Mouse (Mus musculus): ENCODE data around the gene Nr4a1.
A peak's percentile ranks its signal among the peaks of the same experiment; 100 is the strongest.

The Nr4a1 gene

DNA sequence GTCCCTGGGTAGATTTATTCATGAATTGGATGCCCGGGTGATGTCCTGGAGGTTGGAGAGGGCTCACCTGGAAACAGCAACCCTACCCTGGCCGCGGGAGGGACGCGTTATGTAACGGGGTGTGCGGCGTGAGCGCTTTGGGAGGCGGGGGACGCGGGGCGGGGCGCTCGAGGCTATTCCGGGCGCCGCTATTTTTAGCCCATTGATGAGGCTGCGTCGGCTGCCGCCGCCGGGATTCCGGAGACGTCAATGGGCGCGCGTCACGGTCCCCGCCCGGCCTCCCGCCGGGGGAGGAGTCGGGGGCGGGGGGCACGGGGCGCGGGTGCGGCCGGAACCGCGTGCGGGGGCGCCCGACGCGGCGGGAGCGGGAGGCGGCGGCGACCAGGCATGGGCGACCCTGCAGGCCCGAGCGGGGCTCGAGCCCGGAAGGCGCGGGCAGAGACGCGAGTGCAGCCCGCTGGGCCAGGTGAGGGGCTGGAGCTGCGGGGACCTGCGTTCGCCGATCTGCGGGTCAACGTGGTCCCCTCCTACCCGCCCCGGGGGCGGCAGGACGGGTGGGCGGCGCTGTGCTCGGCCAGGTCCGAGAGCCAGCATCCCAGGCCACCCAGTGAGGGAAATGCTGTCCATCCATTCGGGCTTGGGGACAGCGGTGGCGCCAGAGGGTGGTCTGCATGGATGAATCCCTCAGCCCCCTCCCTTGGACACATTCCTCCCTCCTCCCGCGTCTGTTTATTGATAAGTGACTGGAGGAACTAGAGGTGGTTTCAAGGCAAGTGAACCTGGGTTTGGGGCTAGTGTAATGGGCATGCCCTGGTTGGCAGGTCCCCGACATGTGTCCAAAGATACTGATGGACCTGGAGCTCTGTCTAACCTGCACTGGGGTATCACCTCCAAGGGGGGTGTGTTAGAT, at the start of gene Nr4a1:
Nr4a1 (plus strand) TSS at position 384 of the 910 bp plus-strand sequence.
- no peak for TF ChIP-seq GATA4 (IDR thresholded peaks at IDR 0.05; ENCODE audit: insufficient replicate concordance, low read length)

DNA sequence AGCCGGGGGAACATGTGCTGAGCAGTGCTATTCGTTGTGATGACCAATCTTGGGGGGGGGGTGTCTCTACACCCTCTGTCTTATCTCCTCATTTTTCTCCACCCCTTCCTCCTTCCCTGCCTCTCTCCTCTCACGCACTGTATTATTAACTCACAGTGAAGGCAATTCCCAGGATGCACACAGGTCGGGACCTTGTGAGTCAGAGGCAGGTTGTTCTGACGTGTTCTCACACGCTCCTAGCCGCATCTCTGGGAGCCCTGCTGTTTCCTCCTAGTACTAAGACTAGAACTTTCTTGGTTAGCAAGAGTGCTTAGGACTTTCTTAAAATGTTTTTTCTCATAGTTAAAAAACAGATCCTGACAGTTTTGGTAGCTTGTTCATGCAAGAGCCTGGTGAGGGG, 49.3 kb upstream of the Nr4a1 start:
- no peak for TF ChIP-seq GATA4 (IDR thresholded peaks at IDR 0.05; ENCODE audit: insufficient replicate concordance, low read length)

DNA sequence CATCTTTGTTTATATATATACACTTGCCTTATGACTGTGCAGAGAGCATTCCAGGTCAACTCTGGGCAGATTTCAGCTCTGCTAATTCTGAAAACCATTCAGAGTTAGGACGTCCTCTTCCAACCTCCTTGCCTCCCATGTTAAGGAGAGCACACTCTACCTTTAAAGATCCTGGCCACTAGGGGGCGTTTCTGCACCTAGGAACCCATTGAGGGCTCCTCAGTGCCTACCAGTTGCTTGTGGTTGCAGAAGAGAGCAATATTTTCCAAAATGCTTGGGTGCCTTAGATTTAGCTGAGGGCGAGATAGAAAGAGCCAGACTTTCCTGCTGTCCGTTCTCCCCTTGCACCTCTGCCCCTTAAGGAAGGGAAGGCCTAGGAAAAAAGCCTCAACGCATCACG, 43.8 kb upstream of the Nr4a1 start:
- TF ChIP-seq GATA4 (IDR thresholded peaks at IDR 0.05; ENCODE audit: insufficient replicate concordance, low read length) = no peak

DNA sequence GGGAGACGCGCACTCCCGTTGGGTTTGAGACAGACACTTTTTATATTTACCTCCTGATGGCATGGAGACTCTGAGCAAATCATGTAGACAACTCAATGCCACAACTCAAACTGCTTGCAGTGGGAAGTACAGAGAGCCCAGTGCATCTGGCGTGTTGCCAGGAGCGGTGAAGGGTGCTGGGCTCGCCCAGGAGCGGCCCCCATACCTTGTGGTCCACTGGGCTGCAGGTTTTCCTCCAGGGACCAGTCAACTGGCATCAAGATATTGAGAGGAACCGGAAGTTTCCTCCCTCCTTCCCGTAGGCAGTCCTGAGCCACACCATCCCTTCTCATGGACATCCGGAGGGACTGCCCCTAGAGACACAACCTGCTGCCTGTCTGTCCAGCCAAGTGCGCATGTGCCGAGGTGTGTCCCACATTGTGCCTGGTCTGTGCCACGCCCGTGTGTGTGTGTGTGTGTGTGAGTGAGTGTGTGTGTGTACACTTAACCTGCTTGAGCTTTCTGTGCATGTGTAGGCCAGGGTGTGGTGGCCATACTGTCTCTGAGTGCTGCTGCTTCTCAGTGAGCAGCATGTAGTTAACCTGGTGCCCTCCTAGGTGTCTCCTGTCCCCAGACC, 43.0 kb upstream of the Nr4a1 start:
- no peak for TF ChIP-seq GATA4 (IDR thresholded peaks at IDR 0.05; ENCODE audit: insufficient replicate concordance, low read length)

DNA sequence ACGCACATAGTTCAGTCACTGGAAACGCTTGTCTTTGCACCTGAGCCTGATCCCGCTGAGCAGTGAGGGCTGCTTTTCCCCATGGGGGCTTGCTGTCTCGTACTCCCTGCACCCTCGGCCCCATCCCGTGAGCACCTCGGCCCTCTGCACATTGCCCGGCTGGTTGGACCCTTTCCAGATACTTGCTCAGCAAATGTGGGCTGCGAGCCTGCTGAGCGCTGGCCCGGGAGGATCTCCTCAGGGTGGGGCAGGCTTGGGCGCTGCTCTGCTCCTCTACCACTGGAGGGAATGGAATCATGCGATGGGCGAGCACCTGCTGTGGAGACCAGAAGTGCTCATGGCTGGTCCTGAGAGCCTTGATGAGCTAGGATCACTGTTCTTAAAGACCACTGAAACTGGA, 41.6 kb upstream of the Nr4a1 start:
- no peak for TF ChIP-seq GATA4 (IDR thresholded peaks at IDR 0.05; ENCODE audit: insufficient replicate concordance, low read length)

DNA sequence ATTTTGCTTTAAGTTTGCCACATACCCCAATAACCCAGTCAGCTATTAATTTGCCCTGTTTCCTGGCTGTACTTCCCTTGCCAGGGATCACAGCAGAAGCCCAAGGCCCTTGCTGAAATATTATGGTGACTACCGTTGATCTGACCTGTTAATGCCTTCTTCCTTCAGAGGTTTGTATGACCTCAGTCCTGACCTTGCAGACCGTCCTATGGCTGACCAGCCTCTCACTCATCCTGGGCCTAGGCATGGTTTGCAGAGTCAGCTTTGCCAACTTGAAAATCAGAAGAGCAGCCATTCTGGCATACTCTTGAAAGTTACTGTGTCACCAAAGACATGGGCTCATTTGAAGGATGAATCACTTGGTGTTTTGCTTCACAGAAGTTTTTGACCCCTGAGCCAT, 38.9 kb upstream of the Nr4a1 start:
- TF ChIP-seq GATA4 (IDR thresholded peaks at IDR 0.05; ENCODE audit: insufficient replicate concordance, low read length) = no peak

DNA sequence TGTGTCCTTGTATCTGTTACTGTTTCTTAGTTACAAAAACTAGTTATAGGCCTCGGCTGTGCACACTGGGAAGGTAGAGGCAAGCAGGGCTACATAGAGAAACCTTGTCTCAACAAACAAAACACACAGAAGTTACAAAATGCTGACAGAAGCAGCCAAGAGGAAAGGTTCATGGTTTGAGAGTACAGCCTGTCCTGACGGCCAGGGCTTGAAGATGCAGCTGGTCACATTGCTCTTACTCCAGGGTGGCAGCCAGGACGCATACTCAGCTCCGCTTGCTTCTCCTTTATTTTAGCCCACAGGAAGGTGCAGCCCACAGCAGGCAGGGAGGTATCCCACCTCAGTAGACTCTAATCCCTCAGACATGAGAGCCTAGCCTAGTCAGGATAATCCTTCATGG, 38.0 kb upstream of the Nr4a1 start:
- no peak for TF ChIP-seq GATA4 (IDR thresholded peaks at IDR 0.05; ENCODE audit: insufficient replicate concordance, low read length)

- no peak for TF ChIP-seq GATA4 (IDR thresholded peaks at IDR 0.05; ENCODE audit: insufficient replicate concordance, low read length)
These were observed 33.2 kb upstream of the Nr4a1 start for GRCm38 (mm10) chr15:101220905-101221297.

DNA sequence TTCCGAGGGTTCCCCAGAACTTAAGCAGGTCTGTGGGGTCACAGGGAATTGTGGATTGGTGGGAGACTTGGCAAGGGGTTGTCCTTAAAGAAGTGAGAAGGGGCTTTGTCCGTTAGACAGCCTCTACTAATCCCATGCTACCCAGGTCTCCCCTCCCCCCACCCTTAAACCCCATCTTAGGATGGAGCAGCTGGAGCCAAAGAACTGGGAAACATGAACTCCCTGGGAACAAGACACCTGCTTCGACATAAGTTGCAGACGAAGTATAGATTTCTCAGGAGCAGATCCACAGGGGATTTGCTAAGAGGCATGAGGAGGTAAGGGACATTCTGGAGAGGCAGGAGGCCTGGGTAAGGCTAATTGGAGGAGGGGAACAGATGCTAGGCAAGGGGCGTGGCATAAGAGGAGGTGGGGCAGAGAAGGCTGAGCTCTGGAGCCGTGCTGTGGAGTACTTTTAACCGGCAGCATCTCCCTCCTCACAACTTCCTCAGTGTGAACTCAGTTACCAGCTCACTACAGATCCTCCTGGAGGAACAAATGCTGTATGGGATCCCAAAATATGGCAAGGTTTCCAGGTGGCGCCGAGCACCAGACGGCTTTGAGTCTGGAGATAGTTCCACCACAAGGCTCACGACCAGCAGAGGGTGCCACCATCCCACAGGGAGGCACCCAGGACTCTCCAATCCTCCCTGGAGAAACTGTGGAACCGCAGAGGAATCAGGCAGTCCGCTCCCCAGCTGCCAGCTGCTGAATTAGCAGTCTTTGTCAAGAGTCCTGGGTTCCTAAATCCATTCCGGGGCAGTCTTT, 32.6 kb upstream of the Nr4a1 start:
- no peak for TF ChIP-seq GATA4 (IDR thresholded peaks at IDR 0.05; ENCODE audit: insufficient replicate concordance, low read length)

GRCm38 (mm10) chr15:101222897-101223482, 31.1 kb upstream of the Nr4a1 start:
- no peak for TF ChIP-seq GATA4 (IDR thresholded peaks at IDR 0.05; ENCODE audit: insufficient replicate concordance, low read length)

GRCm38 (mm10) chr15:101223596-101223995, 30.5 kb upstream of the Nr4a1 start:
- no peak for TF ChIP-seq GATA4 (IDR thresholded peaks at IDR 0.05; ENCODE audit: insufficient replicate concordance, low read length)

- TF ChIP-seq GATA4 (IDR thresholded peaks at IDR 0.05; ENCODE audit: insufficient replicate concordance, low read length) = no peak
These were observed 29.8 kb upstream of the Nr4a1 start, which contains the start of gene Grasp for GRCm38 (mm10) chr15:101224006-101224906. Gene Grasp, plus strand, starts transcription at chr15:101224188.

DNA sequence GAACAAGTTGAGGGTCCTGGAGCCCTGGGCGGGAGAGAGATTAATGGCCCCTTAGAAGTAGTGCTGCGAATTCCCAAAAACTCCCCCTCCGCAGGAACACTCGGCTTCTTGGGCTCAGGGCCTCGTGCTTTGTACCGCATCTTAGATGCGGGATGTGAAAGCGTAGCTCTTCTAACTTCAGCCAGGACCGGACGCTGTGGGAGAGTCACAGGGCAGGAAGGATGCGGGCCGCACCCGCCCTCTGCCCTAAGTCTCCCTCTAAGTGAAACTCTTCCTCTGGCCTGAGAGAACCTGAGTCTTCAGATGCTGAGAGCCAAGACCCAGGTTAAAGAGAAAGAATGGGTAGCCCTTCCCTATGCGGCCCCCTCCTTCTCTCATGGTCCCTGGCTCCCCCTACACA, 29.1 kb upstream of the Nr4a1 start:
- no peak for TF ChIP-seq GATA4 (IDR thresholded peaks at IDR 0.05; ENCODE audit: insufficient replicate concordance, low read length)

- TF ChIP-seq GATA4 (IDR thresholded peaks at IDR 0.05; ENCODE audit: insufficient replicate concordance, low read length) = peak; percentile 46; the same call in 1 of the 2 replicates
These were observed 26.1 kb upstream of the Nr4a1 start for GRCm38 (mm10) chr15:101227971-101228370.
